Mouse (Mus musculus) bone marrow, adult 2 months (tissue): ENCODE results near the gene Atp1b4.

Experiments
- CTCF ChIP-seq: fragments of 200-500 bp; IDR thresholded peaks from 2 replicates; pipeline ENCODE4 v1.5.1; 2011; ENCODE audit warnings: low read length, control low read depth; ENCODE audit not compliant: control insufficient read depth, insufficient read depth
- POLR2A ChIP-seq: fragments of 200-500 bp; IDR thresholded peaks from 2 replicates; pipeline ENCODE4 v1.6.1; 2011; ENCODE audit warnings: low read depth, mild to moderate bottlenecking, control low read depth, low read length, borderline replicate concordance; ENCODE audit not compliant: control insufficient read depth

GRCm38 (mm10) chrX:38362016-38362415 lies 46.0 kb downstream of the Atp1b4 start:
- no peak for TF ChIP-seq POLR2A
- no peak for TF ChIP-seq CTCF
